ENCODE assay signal across 34 mouse cellular contexts in the genomic region with DNA sequence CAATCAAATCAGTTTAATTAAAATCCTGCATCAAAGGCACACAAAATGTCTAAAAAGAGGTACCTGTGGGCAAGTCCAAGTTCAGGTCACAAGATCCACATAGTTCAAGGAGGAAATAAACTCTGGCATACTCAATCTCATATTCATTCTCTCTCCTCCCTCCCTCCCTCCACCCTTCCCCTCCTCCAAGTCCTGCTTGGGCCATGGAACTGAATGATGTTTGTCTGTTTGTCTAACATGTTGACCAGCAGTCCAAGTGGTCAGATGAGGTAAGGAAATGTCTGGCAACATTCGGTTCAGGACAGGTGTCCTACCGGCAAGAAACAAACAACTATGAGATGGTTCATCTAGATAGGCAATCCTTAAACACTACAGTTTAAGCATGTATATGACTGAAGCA. TPM values are rescaled to one million over a fixed set of nuclear protein-coding genes. Genes with fewer than 3 reads are reported as not detected.
"Had no signal": no experiment of that assay in that cellular context is flagged by ENCODE, and none has a peak within 500 bp of the region (broad histone marks: within the 10 kb centered on the region; RNA-seq: fewer than 3 reads in every experiment).

No protein-coding gene starts in this region.

- ATAC-seq: liver, embryonic 12.5 days; lung, postnatal 0 days; midbrain, embryonic 13.5 days; midbrain, embryonic 15.5 days; midbrain, embryonic 16.5 days had no signal

- H3K9me3 ChIP-seq: limb, embryonic 10.5 days; limb, embryonic 12.5 days; limb, embryonic 13.5 days; limb, embryonic 15.5 days; liver, embryonic 12.5 days; liver, embryonic 13.5 days; liver, embryonic 15.5 days; lung, embryonic 15.5 days; megakaryocyte, embryonic 14.5 days; midbrain, embryonic 10.5 days; midbrain, embryonic 12.5 days; midbrain, embryonic 13.5 days; midbrain, embryonic 15.5 days; neural tube, embryonic 12.5 days had no signal

- DNase-seq: left cerebral cortex, postnatal 4 days; liver, embryonic 13.5 days; lung, adult 18-20 months; lung, adult 2 months; lung, embryonic 14.5 days; lung, postnatal 10 days; lung, postnatal 14 days; lung, postnatal 36 days; lung, postnatal 4 days; midbrain, embryonic 14.5 days had no signal

- H3K4me1 ChIP-seq: limb, embryonic 10.5 days; limb, embryonic 12.5 days; limb, embryonic 13.5 days; lung, embryonic 15.5 days; midbrain, embryonic 10.5 days; midbrain, embryonic 12.5 days; midbrain, embryonic 13.5 days; midbrain, embryonic 15.5 days; neural tube, embryonic 12.5 days had no signal

- H3K27me3 ChIP-seq: limb, embryonic 12.5 days; limb, embryonic 13.5 days; limb, embryonic 15.5 days; liver, embryonic 12.5 days; liver, embryonic 13.5 days; liver, embryonic 15.5 days; lung, embryonic 15.5 days; megakaryocyte, embryonic 14.5 days; midbrain, embryonic 12.5 days; midbrain, embryonic 13.5 days; midbrain, embryonic 15.5 days; neural tube, embryonic 12.5 days had no signal

- H3K4me3 ChIP-seq: left cerebral cortex, adult 2 months; limb, embryonic 10.5 days; limb, embryonic 12.5 days; limb, embryonic 13.5 days; limb, embryonic 15.5 days; liver, embryonic 12.5 days; liver, embryonic 13.5 days; liver, embryonic 15.5 days; lung, embryonic 15.5 days; megakaryocyte, embryonic 14.5 days; midbrain, embryonic 10.5 days; midbrain, embryonic 12.5 days; midbrain, embryonic 13.5 days; midbrain, embryonic 15.5 days; myocyte; neural tube, embryonic 12.5 days had no signal

- H3K9ac ChIP-seq: limb, embryonic 12.5 days; limb, embryonic 13.5 days; limb, embryonic 15.5 days; liver, embryonic 12.5 days; liver, embryonic 13.5 days; liver, embryonic 14.5 days; liver, embryonic 15.5 days; lung, embryonic 14.5 days; lung, embryonic 15.5 days; midbrain, embryonic 12.5 days; midbrain, embryonic 13.5 days; midbrain, embryonic 15.5 days; neural tube, embryonic 12.5 days had no signal

- H3K27ac ChIP-seq: left cerebral cortex, adult 2 months; limb, embryonic 10.5 days; limb, embryonic 12.5 days; limb, embryonic 13.5 days; limb, embryonic 15.5 days; liver, embryonic 12.5 days; liver, embryonic 13.5 days; liver, embryonic 14.5 days; liver, embryonic 15.5 days; lung, embryonic 15.5 days; macrophage; midbrain, embryonic 10.5 days; midbrain, embryonic 12.5 days; midbrain, embryonic 13.5 days; midbrain, embryonic 15.5 days; neural tube, embryonic 12.5 days had no signal

- H3K4me2 ChIP-seq: limb, embryonic 12.5 days; limb, embryonic 13.5 days; limb, embryonic 15.5 days; liver, embryonic 12.5 days; liver, embryonic 13.5 days; liver, embryonic 15.5 days; lung, embryonic 14.5 days; lung, embryonic 15.5 days; midbrain, embryonic 11.5 days; midbrain, embryonic 12.5 days; midbrain, embryonic 13.5 days; midbrain, embryonic 15.5 days; neural tube, embryonic 12.5 days had no signal

RNA-seq across cellular contexts. Expression of gene Tcfl5, which starts 34.2 kb away (rescaled TPM):
- total RNA-seq: megakaryocyte progenitor cell, adult 5-6 weeks; megakaryocyte, adult 5-6 weeks; megakaryocyte-erythroid progenitor cell, adult 5-6 weeks had no signal
- polyA plus RNA-seq: liver, embryonic 13.5 days; liver, embryonic 15.5 days; lung, postnatal 0 days; macrophage; myocyte had no signal

RNA-seq across cellular contexts. Expression of gene Slc17a9, which starts 48.4 kb away (rescaled TPM):
- polyA plus RNA-seq: midbrain, embryonic 11.5 days; midbrain, postnatal 0 days had no signal
